Mouse (Mus musculus) spleen, adult 2 months (tissue): ENCODE measurements around the gene Zfp385c.

Source experiments
- CTCF ChIP-seq: fragments of 200-500 bp; IDR thresholded peaks from 2 replicates; pipeline ENCODE4 v1.5.1; 2011; ENCODE audit warnings: mild to moderate bottlenecking, inconsistent platforms; ENCODE audit not compliant: insufficient read depth, insufficient read length, insufficient replicate concordance; ENCODE audit errors: extremely low read depth
- POLR2A ChIP-seq: fragments of 200-500 bp; IDR thresholded peaks from 2 replicates; pipeline ENCODE4 v1.6.1; 2011; ENCODE audit warnings: low read depth, low read length, inconsistent platforms

DNA sequence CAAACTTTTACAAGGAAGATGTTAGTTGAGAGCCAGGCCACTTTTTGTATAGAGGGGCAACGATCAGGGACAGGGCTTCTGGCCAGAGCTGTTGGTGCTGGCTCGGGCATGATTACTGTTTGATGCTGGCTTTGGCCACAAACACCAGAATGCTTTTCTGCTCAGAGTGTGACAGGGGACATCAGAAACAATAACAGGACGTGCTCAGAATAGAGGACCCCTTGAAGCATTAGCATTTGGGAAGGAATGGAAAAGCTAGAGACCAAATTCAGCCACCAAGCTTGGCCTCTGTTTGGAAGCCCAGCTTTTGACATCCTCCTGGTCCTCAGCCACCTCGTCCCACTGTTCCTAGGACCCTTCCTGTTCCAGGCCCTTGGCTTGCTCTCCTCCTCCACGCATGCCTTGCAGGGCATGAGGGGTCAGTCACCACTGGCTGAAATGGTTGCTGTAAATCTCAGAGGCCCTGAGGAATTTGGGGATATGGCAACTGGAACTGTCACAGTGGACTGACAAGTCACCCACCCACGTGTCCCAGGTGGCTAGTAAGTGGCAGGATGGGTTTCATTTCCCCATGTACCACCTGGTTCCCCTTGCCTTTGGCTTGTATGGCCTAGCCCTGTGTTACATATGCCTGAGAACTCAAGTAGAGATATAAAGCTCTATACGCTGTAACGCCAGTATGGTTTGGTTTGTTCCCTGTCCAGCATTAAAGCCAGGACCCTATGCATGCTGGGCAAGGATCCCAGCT is 114.2 kb downstream of the Zfp385c start:
- TF ChIP-seq POLR2A, result no peak
- no peak for TF ChIP-seq CTCF
